ENCODE assay signal across 23 mouse cellular contexts in genomic region chr7:16455016-16455415, GRCm38 (mm10). TPM values are rescaled to one million over a fixed set of nuclear protein-coding genes. Genes with fewer than 3 reads are reported as not detected.
"Had no signal": no experiment of that assay in that cellular context is flagged by ENCODE, and none has a peak within 500 bp of the region (broad histone marks: within the 10 kb centered on the region; RNA-seq: fewer than 3 reads in every experiment).

No protein-coding gene starts in this region.

- H3K36me3 ChIP-seq: lung, embryonic 15.5 days had no signal

- DNase-seq: liver, postnatal 0 days; lung, adult 2 months; lung, postnatal 10 days; lung, postnatal 4 days; midbrain, embryonic 14.5 days; retina, postnatal 1 day; right cerebral cortex, adult 18-20 months; right cerebral cortex, postnatal 25 days; right cerebral cortex, postnatal 4 days; spleen, adult 18-20 months; thymus, adult 18-20 months; thymus, postnatal 14 days; thymus, postnatal 36 days had no signal

- H3K9me3 ChIP-seq: liver, embryonic 15.5 days; lung, embryonic 15.5 days; midbrain, embryonic 12.5 days; neural tube, embryonic 13.5 days; neural tube, embryonic 15.5 days had no signal

- H3K4me3 ChIP-seq: liver, embryonic 15.5 days; lung, embryonic 15.5 days; midbrain, embryonic 10.5 days; midbrain, embryonic 12.5 days; myocyte; neural tube, embryonic 13.5 days; neural tube, embryonic 15.5 days had no signal

- H3K27ac ChIP-seq: liver, embryonic 15.5 days; lung, embryonic 15.5 days; midbrain, embryonic 10.5 days; midbrain, embryonic 12.5 days; neural tube, embryonic 13.5 days; neural tube, embryonic 15.5 days had no signal

- H3K9ac ChIP-seq: liver, embryonic 15.5 days; liver, postnatal 0 days; lung, embryonic 15.5 days; midbrain, embryonic 12.5 days; neural tube, embryonic 13.5 days; neural tube, embryonic 15.5 days had no signal

- H3K4me2 ChIP-seq: liver, embryonic 15.5 days; lung, embryonic 15.5 days; midbrain, embryonic 12.5 days; neural tube, embryonic 13.5 days; neural tube, embryonic 15.5 days had no signal

- H3K27me3 ChIP-seq: lung, embryonic 15.5 days; neural tube, embryonic 13.5 days had no signal

- ATAC-seq: liver, postnatal 0 days; midbrain, embryonic 16.5 days had no signal

RNA-seq across cellular contexts. Expression of gene Npas1, which starts 22.5 kb away (rescaled TPM):
- total RNA-seq: megakaryocyte-erythroid progenitor cell, adult 5-6 weeks had no signal
- polyA plus RNA-seq: lung, adult 2 months; stomach, embryonic 14.5 days had no signal
